Mouse (Mus musculus): ENCODE measurements around the gene Ly6g6d. TPM values are rescaled to one million over a fixed set of nuclear protein-coding genes. Genes with fewer than 3 reads are reported as not detected.
A peak's percentile ranks its signal among the peaks of the same experiment; 100 is the strongest.

Ly6g6d gene
- polyA plus RNA-seq, 1 experiment: 7.2 TPM

- no peak overlapping the region for H3K4me3 ChIP-seq (ENCODE audit: low read depth, low read length)
- H3K4me1 ChIP-seq (ENCODE audit: control insufficient read depth, insufficient read depth, insufficient read length, low read length): peaks cover 24% of the 10 kb centered on the region
- peaks cover 60% of the 10 kb centered on the region for H3K36me3 ChIP-seq (ENCODE audit: control insufficient read depth, insufficient read depth, low read length)
- WGBS: 51% methylated on average over 10 of the region's 10 CpGs
- TF ChIP-seq CTCF (IDR thresholded peaks at IDR 0.05; ENCODE audit: extremely low read depth, insufficient read length, insufficient replicate concordance, low read depth, low read length) (no peak), POLR2A (IDR thresholded peaks at IDR 0.05; ENCODE audit: low read depth, low read length) (no peak)
- H3K27me3 ChIP-seq (ENCODE audit: control insufficient read depth, insufficient read depth, low read length): no peaks in the 10 kb centered on the region
- H3K27ac ChIP-seq (ENCODE audit: insufficient read depth, low read depth, low read length): no peak overlapping the region
These were observed 22.4 kb upstream of the Ly6g6d start for GRCm38 (mm10) chr17:35100196-35100765.

- TF ChIP-seq POLR2A (IDR thresholded peaks at IDR 0.05; ENCODE audit: low read depth, low read length) (no peak), CTCF (IDR thresholded peaks at IDR 0.05; ENCODE audit: extremely low read depth, insufficient read length, insufficient replicate concordance, low read depth, low read length) (no peak)
- Histone ChIP-seq H3K36me3 (ENCODE audit: control insufficient read depth, insufficient read depth, low read length) (peaks cover 73% of the 10 kb centered on the region), H3K4me3 (ENCODE audit: low read depth, low read length) (no peak overlapping the region), H3K4me1 (ENCODE audit: control insufficient read depth, insufficient read depth, insufficient read length, low read length) (peaks cover 14% of the 10 kb centered on the region), H3K27ac (ENCODE audit: insufficient read depth, low read depth, low read length) (no peak overlapping the region), H3K27me3 (ENCODE audit: control insufficient read depth, insufficient read depth, low read length) (no peaks in the 10 kb centered on the region)
- WGBS: 92% methylated on average over 12 of the region's 12 CpGs
These were observed 19.3 kb upstream of the Ly6g6d start for GRCm38 (mm10) chr17:35097164-35097655.

- Histone ChIP-seq H3K36me3 (ENCODE audit: control insufficient read depth, insufficient read depth, low read length) (peaks cover 70% of the 10 kb centered on the region), H3K4me1 (ENCODE audit: control insufficient read depth, insufficient read depth, insufficient read length, low read length) (peaks cover 14% of the 10 kb centered on the region), H3K4me3 (ENCODE audit: low read depth, low read length) (no peak overlapping the region), H3K27me3 (ENCODE audit: control insufficient read depth, insufficient read depth, low read length) (no peaks in the 10 kb centered on the region), H3K27ac (ENCODE audit: insufficient read depth, low read depth, low read length) (no peak overlapping the region)
- 92% methylated on average over 12 of the region's 12 CpGs for WGBS
- TF ChIP-seq POLR2A (IDR thresholded peaks at IDR 0.05; ENCODE audit: low read depth, low read length) (no peak), CTCF (IDR thresholded peaks at IDR 0.05; ENCODE audit: extremely low read depth, insufficient read length, insufficient replicate concordance, low read depth, low read length) (no peak)
These were observed 18.7 kb upstream of the Ly6g6d start for GRCm38 (mm10) chr17:35096597-35096996.

GRCm38 (mm10) chr17:35094475-35095365, 16.9 kb upstream of the Ly6g6d start:
- no peak for TF ChIP-seq POLR2A (IDR thresholded peaks at IDR 0.05; ENCODE audit: low read depth, low read length)
- no peak for TF ChIP-seq CTCF (IDR thresholded peaks at IDR 0.05; ENCODE audit: extremely low read depth, insufficient read length, insufficient replicate concordance, low read depth, low read length)
- Histone ChIP-seq H3K4me3 (ENCODE audit: low read depth, low read length) (no peak overlapping the region), H3K36me3 (ENCODE audit: control insufficient read depth, insufficient read depth, low read length) (peaks cover 63% of the 10 kb centered on the region), H3K4me1 (ENCODE audit: control insufficient read depth, insufficient read depth, insufficient read length, low read length) (peaks cover 3% of the 10 kb centered on the region), H3K27me3 (ENCODE audit: control insufficient read depth, insufficient read depth, low read length) (no peaks in the 10 kb centered on the region), H3K27ac (ENCODE audit: insufficient read depth, low read depth, low read length) (no peak overlapping the region)
- 83% methylated on average over 15 of the region's 15 CpGs for WGBS

GRCm38 (mm10) chr17:35092403-35093198, 14.7 kb upstream of the Ly6g6d start:
- H3K4me3 ChIP-seq (ENCODE audit: low read depth, low read length): no peak overlapping the region
- H3K36me3 ChIP-seq (ENCODE audit: control insufficient read depth, insufficient read depth, low read length): peaks cover 50% of the 10 kb centered on the region
- WGBS: 92% methylated on average over 14 of the region's 14 CpGs
- TF ChIP-seq POLR2A (IDR thresholded peaks at IDR 0.05; ENCODE audit: low read depth, low read length): no peak
- no peak for TF ChIP-seq CTCF (IDR thresholded peaks at IDR 0.05; ENCODE audit: extremely low read depth, insufficient read length, insufficient replicate concordance, low read depth, low read length)
- no peaks in the 10 kb centered on the region for H3K27me3 ChIP-seq (ENCODE audit: control insufficient read depth, insufficient read depth, low read length)
- no peaks in the 10 kb centered on the region for H3K4me1 ChIP-seq (ENCODE audit: control insufficient read depth, insufficient read depth, insufficient read length, low read length)
- H3K27ac ChIP-seq (ENCODE audit: insufficient read depth, low read depth, low read length): no peak overlapping the region

GRCm38 (mm10) chr17:35090166-35090932, 12.5 kb upstream of the Ly6g6d start:
- TF ChIP-seq POLR2A (IDR thresholded peaks at IDR 0.05; ENCODE audit: low read depth, low read length) (no peak), CTCF (IDR thresholded peaks at IDR 0.05; ENCODE audit: extremely low read depth, insufficient read length, insufficient replicate concordance, low read depth, low read length) (no peak)
- Histone ChIP-seq H3K36me3 (ENCODE audit: control insufficient read depth, insufficient read depth, low read length) (peaks cover 35% of the 10 kb centered on the region), H3K4me3 (ENCODE audit: low read depth, low read length) (peak overlapping the region; percentile 30), H3K27me3 (ENCODE audit: control insufficient read depth, insufficient read depth, low read length) (no peaks in the 10 kb centered on the region), H3K4me1 (ENCODE audit: control insufficient read depth, insufficient read depth, insufficient read length, low read length) (no peaks in the 10 kb centered on the region), H3K27ac (ENCODE audit: insufficient read depth, low read depth, low read length) (peak overlapping the region; percentile 93; the same call in 1 of the 2 replicates)
- WGBS: 56% methylated on average over 8 of the region's 8 CpGs

Data from small intestine, adult 2 months (tissue).